Mouse (Mus musculus) ES-Bruce4 (cell line): ENCODE data around the gene Mapre3.

ENCODE experiments used
- CTCF ChIP-seq: IDR thresholded peaks from one replicate; pipeline ENCODE4 v1.8.1; 2011; ENCODE audit warnings: low read depth, low read length
- POLR2A ChIP-seq: IDR thresholded peaks from one replicate; pipeline ENCODE4 v1.8.1; 2011; ENCODE audit warnings: low read length; ENCODE audit not compliant: insufficient read depth

- TF ChIP-seq POLR2A, result no peak
- no peak for TF ChIP-seq CTCF
Observed at GRCm38 (mm10) chr5:30874365-30874764, 59.9 kb downstream of the Mapre3 start.
